ENCODE assay signal across 26 mouse cellular contexts in the genomic region with DNA sequence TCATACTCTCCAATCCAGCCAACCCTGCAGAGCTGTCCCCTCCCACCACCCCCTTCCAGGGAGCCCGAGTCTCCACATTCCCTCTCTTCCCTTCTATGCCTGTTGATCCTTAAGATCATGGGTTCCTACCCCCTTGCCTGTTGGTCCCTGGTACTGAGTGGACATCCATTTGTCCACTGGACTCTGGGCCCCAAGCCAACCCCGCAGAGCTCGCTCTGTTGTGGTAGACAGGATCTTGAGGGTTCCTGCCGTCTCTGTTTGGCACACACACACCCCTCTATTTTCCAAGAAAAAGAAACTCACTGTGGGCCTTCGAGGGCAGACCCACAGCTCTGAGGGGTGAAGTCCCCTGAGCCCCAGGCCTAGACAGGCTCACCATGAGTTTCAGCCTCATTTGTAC. TPM values are rescaled to one million over a fixed set of nuclear protein-coding genes. Genes with fewer than 3 reads are reported as not detected.
"Had no signal": no experiment of that assay in that cellular context is flagged by ENCODE, and none has a peak within 500 bp of the region (broad histone marks: within the 10 kb centered on the region; RNA-seq: fewer than 3 reads in every experiment).

No protein-coding gene starts in this region.

- DNase-seq: lung, adult 18-20 months; lung, embryonic 14.5 days; lung, postnatal 10 days; lung, postnatal 4 days; midbrain, embryonic 14.5 days; retina, postnatal 1 day; right cerebral cortex, adult 18-20 months; right cerebral cortex, postnatal 25 days; right cerebral cortex, postnatal 4 days; spleen, adult 18-20 months; thymus, adult 18-20 months; thymus, postnatal 14 days; thymus, postnatal 36 days had no signal

- H3K9me3 ChIP-seq: midbrain, embryonic 10.5 days; midbrain, embryonic 12.5 days; neural tube, embryonic 13.5 days; neural tube, embryonic 15.5 days had no signal

- ATAC-seq: midbrain, embryonic 16.5 days had no signal

- H3K27me3 ChIP-seq: midbrain, embryonic 12.5 days; neural tube, embryonic 13.5 days; neural tube, embryonic 15.5 days had no signal

- H3K4me3 ChIP-seq: midbrain, embryonic 10.5 days; midbrain, embryonic 12.5 days; myocyte; neural tube, embryonic 13.5 days; neural tube, embryonic 15.5 days had no signal

- H3K27ac ChIP-seq: midbrain, embryonic 10.5 days; midbrain, embryonic 12.5 days; neural tube, embryonic 13.5 days; neural tube, embryonic 15.5 days had no signal

- H3K9ac ChIP-seq: lung, embryonic 14.5 days; midbrain, embryonic 12.5 days; neural tube, embryonic 13.5 days; neural tube, embryonic 15.5 days had no signal

- H3K4me2 ChIP-seq: lung, embryonic 14.5 days; midbrain, embryonic 12.5 days; neural tube, embryonic 13.5 days; neural tube, embryonic 15.5 days had no signal

RNA-seq across cellular contexts. Expression of gene Znrf4, which starts 55.9 kb away (rescaled TPM):
- total RNA-seq: megakaryocyte, adult 5-6 weeks; megakaryocyte-erythroid progenitor cell, adult 5-6 weeks had no signal
- polyA plus RNA-seq: lung, embryonic 14.5 days; lung, embryonic 16.5 days; midbrain, embryonic 10.5 days; midbrain, embryonic 12.5 days; midbrain, embryonic 14.5 days; midbrain, embryonic 16.5 days; myocyte; neural tube, embryonic 13.5 days; neural tube, embryonic 15.5 days; small intestine, adult 2 months; stomach, embryonic 14.5 days; stomach, embryonic 16.5 days; thymus, postnatal 0 days had no signal
